Mouse (Mus musculus) G1E (cell line): ENCODE measurements around the gene Osbpl10. TPM values are rescaled to one million over a fixed set of nuclear protein-coding genes. Genes with fewer than 3 reads are reported as not detected.

Source experiments
- ATAC-seq: 2 replicates; pipeline ENCODE4 v1.8.0; 2016; ENCODE audit warnings: mild to moderate bottlenecking; ENCODE audit not compliant: insufficient number of reproducible peaks, poor library complexity, low FRiP score, severe bottlenecking; ENCODE audit errors: extremely low read depth
- DNase-seq: peaks from one replicate; pipeline ENCODE4 v3.0.0; 2012; ENCODE audit warnings: low spot score
- H3K27me3 ChIP-seq: 2 replicates; pipeline ENCODE4 v1.6.1; 2012; ENCODE audit warnings: mild to moderate bottlenecking, low read length, inconsistent platforms; ENCODE audit not compliant: insufficient read depth
- H3K36me3 ChIP-seq: replicated peaks from 2 replicates; pipeline ENCODE3; 2012; ENCODE audit warnings: mild to moderate bottlenecking, inconsistent platforms
- H3K4me1 ChIP-seq: 2 replicates; pipeline ENCODE4 v1.6.1; 2012; ENCODE audit warnings: low read depth, low read length, inconsistent platforms, mixed read lengths; ENCODE audit not compliant: insufficient read depth
- H3K4me3 ChIP-seq: 2 replicates; pipeline ENCODE4 v1.5.1; 2012; ENCODE audit warnings: low read depth, mild to moderate bottlenecking, inconsistent platforms, low read length, moderate library complexity, mixed read lengths
- H3K9me3 ChIP-seq: replicated peaks from 2 replicates; pipeline ENCODE4 v1.6.1; 2012; ENCODE audit warnings: inconsistent platforms
- CTCF ChIP-seq: IDR thresholded peaks from 2 replicates; pipeline ENCODE4 v1.5.1; 2012; ENCODE audit warnings: low read depth, low read length, inconsistent platforms, mixed read lengths
- GATA1 ChIP-seq: IDR thresholded peaks from 2 replicates; pipeline ENCODE4 v1.6.1; 2012; ENCODE audit warnings: borderline replicate concordance, low read length, inconsistent platforms, mixed read lengths
- GATA2 ChIP-seq: IDR thresholded peaks from 2 replicates; pipeline ENCODE4 v1.6.1; 2012; ENCODE audit warnings: low read depth, low read length, inconsistent platforms, borderline replicate concordance
- POLR2AphosphoS5 ChIP-seq: IDR thresholded peaks from 2 replicates; pipeline ENCODE4 v1.6.1; 2012; ENCODE audit warnings: low read depth, low read length, inconsistent platforms; ENCODE audit not compliant: insufficient replicate concordance
- TAL1 ChIP-seq: conservative IDR thresholded peaks from 2 replicates; pipeline ENCODE4 v1.6.1; 2012; ENCODE audit warnings: low read depth, low read length, inconsistent platforms, mixed read lengths
- polyA plus RNA-seq: library from polyadenylated mRNA; stranded (reverse); fragments of >175 nt; gene quantifications from 2 replicates; pipeline ENCODE4 v1.2.3, GENCODE M21; 2012
- total RNA-seq, 2 experiments: library from RNA; stranded (forward) in 1 of 2; stranded (reverse) in 1 of 2; fragments of 200-1000 nt in 1 of 2; fragments of >200 nt in 1 of 2; fragmentation: Nextera tagmentation in 1 of 2; gene quantifications; 2 replicates each; pipeline ENCODE4 v1.2.3; 2014 to 2017

The Osbpl10 gene
- total and polyA plus RNA-seq, 3 experiments = 0.05 TPM; not detected in 2

DNA sequence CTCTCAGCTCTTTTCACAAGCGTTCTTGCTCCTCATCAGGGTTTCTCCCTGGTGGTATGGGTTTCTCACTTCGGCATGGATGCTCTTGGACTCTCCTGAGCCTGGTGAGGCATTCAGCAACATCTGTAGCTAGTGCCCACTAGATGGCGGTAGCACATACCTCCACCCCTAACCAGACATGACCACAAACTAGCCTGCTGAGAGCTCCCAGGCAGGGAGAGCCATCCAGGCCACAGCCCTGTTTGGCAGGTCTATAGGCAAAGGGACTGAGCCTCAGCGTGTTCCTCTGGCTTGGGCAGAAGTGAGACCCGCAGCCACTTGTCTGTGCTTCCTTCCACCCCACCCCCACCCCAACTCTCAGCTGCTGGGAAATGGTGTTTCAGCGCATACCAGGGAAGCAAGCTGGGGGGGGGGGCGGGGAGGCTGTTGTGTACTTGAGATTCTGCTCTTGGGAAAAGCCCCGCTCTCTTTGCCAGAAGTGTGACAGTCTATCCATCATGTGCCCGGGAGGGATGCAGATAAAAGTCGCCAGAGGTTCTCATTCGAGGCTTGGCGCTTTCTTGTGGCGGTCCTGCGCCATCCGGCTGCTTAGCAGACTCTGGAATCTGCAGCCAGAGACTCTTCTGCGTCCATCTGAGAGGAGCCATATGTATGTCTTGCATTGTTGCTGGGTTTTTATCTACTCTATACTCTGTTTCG, 110.1 kb downstream of the Osbpl10 start:
- Histone ChIP-seq H3K36me3 (no peaks in the 10 kb centered on the region), H3K9me3 (peaks cover 60% of the 10 kb centered on the region), H3K4me1 (no peaks in the 10 kb centered on the region), H3K27me3 (no peaks in the 10 kb centered on the region), H3K4me3 (no peak overlapping the region)
- ATAC-seq = no peak
- no peak for DNase-seq
- no peak for TF ChIP-seq TAL1
- no peak for TF ChIP-seq GATA2
- no peak for TF ChIP-seq POLR2AphosphoS5
- no peak for TF ChIP-seq CTCF
- no peak for TF ChIP-seq GATA1

DNA sequence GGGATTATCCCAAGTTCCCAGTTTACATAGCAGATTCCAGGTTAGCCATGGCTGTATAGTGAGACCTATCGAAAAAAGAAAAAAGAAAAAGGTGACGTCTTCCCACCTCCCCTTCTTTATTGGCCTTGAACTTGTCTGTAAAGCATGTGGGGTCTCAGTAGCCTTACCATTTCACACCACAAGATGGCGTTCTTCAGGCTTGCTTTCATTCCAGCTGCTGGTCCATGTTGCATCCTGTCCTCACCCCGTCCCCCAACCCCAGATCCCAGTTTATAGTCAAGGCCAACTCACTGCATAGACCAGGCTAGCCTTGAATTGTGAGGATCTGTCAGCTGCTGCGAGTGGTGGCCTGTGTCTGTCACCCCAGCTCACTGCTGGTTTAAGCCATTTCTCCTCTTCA, 111.3 kb downstream of the Osbpl10 start:
- Histone ChIP-seq H3K9me3 (peaks cover 72% of the 10 kb centered on the region), H3K36me3 (no peaks in the 10 kb centered on the region), H3K4me3 (no peak overlapping the region), H3K27me3 (no peaks in the 10 kb centered on the region), H3K4me1 (no peaks in the 10 kb centered on the region)
- TF ChIP-seq CTCF = no peak
- TF ChIP-seq GATA2 = no peak
- TF ChIP-seq TAL1 = no peak
- no peak for TF ChIP-seq GATA1
- TF ChIP-seq POLR2AphosphoS5 = no peak
- ATAC-seq (no peak), DNase-seq (no peak)

DNA sequence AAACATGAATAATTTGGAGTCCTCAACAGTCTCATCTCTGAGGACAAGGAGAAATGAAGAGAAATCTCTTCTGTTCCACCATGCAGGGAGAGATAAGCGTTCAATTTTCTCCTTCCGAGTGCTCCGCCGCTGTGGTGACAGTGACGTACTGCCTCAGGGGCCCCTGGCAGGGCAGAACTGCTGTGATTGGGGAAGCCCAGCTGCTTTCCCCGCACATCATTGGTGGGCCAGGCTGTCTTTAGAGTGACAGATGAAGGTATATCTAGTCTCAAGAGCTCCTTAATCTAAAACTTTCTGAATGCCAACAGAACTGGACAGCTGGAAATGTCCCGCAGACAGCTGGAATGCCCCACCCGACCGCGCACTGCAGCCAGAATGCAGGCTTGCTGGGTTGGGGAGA, 118.1 kb downstream of the Osbpl10 start:
- no peaks in the 10 kb centered on the region for H3K27me3 ChIP-seq
- H3K36me3 ChIP-seq = no peaks in the 10 kb centered on the region
- ATAC-seq = no peak
- DNase-seq = no peak
- no peaks in the 10 kb centered on the region for H3K4me1 ChIP-seq
- no peak overlapping the region for H3K4me3 ChIP-seq
- TF ChIP-seq CTCF (no peak), POLR2AphosphoS5 (no peak), GATA2 (no peak), TAL1 (no peak), GATA1 (no peak)
- peaks cover 85% of the 10 kb centered on the region for H3K9me3 ChIP-seq

DNA sequence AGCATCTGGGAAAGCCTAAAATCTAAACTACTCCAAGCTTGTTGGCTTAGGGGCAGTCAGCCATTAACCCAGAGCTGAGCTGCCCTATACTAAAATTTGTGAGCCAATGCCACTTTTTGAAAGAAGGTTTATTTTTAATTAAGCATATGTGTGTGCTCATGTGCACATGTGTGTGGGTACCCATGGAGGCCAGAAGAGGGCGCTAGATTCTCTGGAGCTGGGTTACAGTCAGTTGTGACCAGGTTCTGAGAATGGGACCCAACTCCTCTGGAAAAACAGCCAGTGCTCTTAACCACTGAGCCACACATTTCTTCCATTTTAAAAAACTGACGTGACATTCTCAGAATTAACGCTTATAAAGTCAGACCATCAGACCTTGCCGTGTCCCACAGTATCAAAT, 119.0 kb downstream of the Osbpl10 start:
- no peak for ATAC-seq
- H3K4me3 ChIP-seq = no peak overlapping the region
- DNase-seq = no peak
- H3K27me3 ChIP-seq = no peaks in the 10 kb centered on the region
- H3K4me1 ChIP-seq = no peaks in the 10 kb centered on the region
- peaks cover 82% of the 10 kb centered on the region for H3K9me3 ChIP-seq
- TF ChIP-seq TAL1 = no peak
- TF ChIP-seq GATA1 = no peak
- no peak for TF ChIP-seq CTCF
- no peak for TF ChIP-seq POLR2AphosphoS5
- no peak for TF ChIP-seq GATA2
- H3K36me3 ChIP-seq = no peaks in the 10 kb centered on the region

DNA sequence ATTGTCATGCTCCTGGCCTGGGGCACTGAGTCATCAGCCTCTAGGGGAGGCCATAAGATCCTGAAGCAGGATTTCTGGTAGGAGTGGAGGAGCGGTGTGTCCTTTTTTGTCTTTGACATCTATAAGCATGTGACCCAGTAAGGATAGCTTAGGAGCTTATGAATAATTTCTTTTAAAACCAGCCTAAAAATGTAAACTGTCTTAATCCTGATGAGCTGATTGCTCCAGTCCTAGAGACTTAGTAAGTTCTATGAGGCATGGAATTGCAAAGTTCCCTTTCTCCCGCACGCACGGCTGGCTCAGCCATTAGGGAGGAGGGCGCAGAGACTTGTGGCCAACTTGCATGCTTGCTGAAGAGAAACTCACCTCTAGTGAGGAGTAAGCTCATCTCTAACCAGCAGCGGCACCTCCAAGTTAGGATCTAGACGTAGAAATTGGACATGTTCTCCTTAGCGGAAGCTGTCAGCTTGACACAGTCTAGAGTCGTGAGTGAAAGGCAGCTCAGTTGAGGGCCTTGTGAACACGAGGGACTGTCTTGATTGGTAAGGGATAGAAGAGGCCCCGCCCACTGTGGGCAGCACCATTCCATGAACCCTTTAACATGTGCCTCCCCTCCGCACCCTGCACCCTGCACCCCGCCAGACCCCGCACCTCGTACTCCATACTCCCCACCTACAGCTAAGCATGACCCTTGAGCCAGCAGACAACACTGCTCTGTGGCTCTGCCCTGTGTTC, 122.0 kb downstream of the Osbpl10 start:
- H3K36me3 ChIP-seq = no peaks in the 10 kb centered on the region
- TF ChIP-seq CTCF (no peak), POLR2AphosphoS5 (no peak), TAL1 (no peak), GATA2 (no peak), GATA1 (no peak)
- H3K4me3 ChIP-seq = no peak overlapping the region
- no peaks in the 10 kb centered on the region for H3K27me3 ChIP-seq
- DNase-seq = no peak
- H3K4me1 ChIP-seq = no peaks in the 10 kb centered on the region
- ATAC-seq = no peak
- H3K9me3 ChIP-seq = peaks cover 81% of the 10 kb centered on the region

DNA sequence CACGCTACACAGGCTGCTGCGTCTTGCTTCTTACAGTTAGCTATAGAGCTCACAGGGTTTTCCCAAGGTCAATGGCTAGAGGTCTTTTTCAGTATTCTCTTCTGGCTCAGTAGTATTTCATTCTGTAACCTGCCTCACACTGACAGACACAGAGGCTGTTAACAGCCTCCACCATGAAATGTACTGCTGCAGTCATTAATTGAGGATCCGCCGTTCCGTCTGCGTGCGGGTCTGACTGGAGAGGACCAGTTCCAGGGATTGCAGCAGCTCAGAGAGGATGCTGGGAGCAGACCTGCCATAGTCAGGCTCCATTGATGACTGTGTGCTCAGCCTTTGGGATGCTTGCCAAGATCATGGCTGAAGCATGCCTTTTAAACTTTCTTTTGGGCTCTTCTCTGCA, 129.1 kb downstream of the Osbpl10 start:
- H3K4me1 ChIP-seq = no peaks in the 10 kb centered on the region
- TF ChIP-seq CTCF = no peak
- TF ChIP-seq TAL1 = no peak
- TF ChIP-seq GATA2 = no peak
- ATAC-seq (no peak), DNase-seq (no peak)
- no peaks in the 10 kb centered on the region for H3K27me3 ChIP-seq
- no peak overlapping the region for H3K4me3 ChIP-seq
- H3K36me3 ChIP-seq = no peaks in the 10 kb centered on the region
- H3K9me3 ChIP-seq = peaks cover 56% of the 10 kb centered on the region
